Mouse (Mus musculus) adrenal gland, postnatal 25 days (tissue): ENCODE results near the gene Olfr1385. TPM values are rescaled to one million over a fixed set of nuclear protein-coding genes. Genes with fewer than 3 reads are reported as not detected.
"Not testable (repeated sequence)": the region's sequence is repeated elsewhere in the genome, so short reads cannot be mapped to it uniquely, and the experiment has no call there.

Experiments used
- DNase-seq: peaks from one replicate; pipeline ENCODE4 v3.0.0; 2021; ENCODE audit warnings: mixed read lengths
- long read RNA-seq: library from polyadenylated mRNA; stranded (forward); transcript quantifications from one replicate; pipeline ENCODE4 v2.0.0, GENCODE M21; 2021
- total RNA-seq: library from RNA; stranded (reverse); gene quantifications from 2 replicates; pipeline ENCODE4 v1.2.3, GENCODE M21; 2021

Olfr1385 gene
- total RNA-seq: not detected in 2 replicates
- long read RNA-seq: 0 reads

DNA sequence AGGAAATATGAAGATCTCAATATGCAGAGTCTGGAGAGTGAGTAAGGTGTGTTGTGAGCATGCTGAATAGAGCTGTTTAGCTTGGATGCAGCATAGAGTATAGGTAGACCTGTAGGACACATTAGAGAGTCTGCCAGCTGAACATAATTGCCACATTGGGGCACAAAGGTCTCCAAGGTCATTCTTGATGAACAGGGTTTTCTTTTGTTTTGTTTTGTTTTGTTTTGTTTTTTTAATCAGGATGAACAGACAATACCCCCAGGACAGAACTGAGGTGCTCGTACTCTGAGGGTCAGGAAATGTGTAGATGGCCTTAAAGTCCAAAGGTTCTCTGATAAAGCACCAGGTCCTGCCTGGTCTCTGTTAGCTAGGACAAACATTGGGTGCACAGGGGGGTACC lies at the start of gene Olfr1385:
Olfr1385 (plus strand) TSS at position 301 of the 400 bp plus-strand sequence.
- not testable (repeated sequence) for DNase-seq

DNA sequence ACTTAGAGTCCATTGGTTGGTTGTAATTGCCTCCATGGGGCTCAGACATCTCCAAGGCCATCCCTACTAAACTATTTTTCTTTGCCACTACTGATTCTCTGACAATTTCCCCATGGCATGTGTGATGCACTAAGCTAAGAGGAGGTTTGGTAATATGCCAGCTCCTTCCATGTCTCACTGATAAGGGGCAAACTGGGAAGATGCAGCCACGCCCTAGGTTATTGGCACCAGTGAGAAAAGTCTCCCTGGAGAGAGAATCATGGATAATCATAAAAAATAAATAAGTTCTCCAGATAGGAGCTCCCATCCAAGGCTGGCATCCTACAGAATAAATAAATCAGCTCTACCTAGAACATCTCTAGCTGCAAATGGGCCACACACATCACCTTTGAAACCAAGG lies 33.8 kb upstream of the Olfr1385 start, which contains the start of gene Olfr1387:
Olfr1387 (plus strand) TSS at position 301 of the 400 bp plus-strand sequence.
- DNase-seq: no peak

DNA sequence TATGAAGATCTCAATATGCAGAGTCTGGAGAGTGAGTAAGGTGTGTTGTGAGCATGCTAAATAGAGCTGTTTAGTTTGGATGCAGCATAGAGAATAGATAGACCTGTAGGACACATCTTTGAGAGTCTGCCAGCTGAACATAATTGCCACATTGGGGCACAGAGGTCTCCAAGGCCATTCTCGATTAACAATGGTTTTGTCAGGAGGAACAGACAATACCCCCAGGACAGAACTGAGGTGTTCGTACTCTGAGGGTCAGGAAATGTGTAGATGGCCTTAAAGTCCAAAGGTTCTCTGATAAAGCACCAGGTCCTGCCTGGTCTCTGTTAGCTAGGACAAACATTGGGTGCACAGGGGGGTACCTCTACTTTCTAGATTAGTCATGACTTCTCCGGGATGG lies 24.1 kb upstream of the Olfr1385 start, which contains the start of gene Olfr1386:
Olfr1386 (plus strand) TSS at position 301 of the 400 bp plus-strand sequence.
- not testable (repeated sequence) for DNase-seq

DNA sequence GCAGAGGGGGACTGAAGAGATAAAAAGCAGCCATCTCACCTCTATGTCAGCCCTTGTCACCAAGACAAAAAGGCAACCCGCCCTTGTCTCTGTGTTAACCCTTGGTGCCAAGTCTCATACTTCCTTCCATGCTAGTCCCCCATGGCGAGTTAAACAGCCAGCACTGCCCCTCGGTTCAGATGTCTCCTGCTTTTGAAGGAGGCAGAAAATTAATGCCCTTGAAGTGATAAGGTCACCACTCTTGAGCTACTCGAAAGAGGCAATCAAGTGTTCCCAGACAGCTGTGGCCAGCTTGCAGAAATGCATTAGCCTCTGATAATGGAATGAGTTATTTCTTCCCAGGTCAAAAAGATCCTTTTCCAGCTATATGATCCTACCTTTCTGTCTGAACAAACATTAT lies 2.9 kb upstream of the Olfr1385 start:
- DNase-seq: no peak

DNA sequence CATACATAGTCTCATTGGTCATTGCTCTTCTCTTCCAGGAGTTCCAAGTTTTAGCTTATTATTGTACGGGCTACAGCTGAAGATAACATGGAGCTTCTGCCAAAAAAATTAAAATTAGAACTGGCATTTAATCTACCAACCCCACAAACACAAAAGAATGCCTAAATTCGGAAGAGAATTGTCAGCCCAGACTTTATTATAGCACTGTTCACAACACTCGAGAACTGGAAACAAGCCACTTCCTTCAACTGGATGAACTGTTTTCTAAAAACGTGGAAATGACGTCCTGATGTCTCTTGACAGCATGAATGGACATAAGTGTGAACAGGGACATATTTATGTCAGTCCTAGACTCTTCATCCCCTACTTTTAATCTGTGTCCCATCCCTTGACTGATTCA lies 29.2 kb downstream of the Olfr1385 start:
- DNase-seq: no peak

DNA sequence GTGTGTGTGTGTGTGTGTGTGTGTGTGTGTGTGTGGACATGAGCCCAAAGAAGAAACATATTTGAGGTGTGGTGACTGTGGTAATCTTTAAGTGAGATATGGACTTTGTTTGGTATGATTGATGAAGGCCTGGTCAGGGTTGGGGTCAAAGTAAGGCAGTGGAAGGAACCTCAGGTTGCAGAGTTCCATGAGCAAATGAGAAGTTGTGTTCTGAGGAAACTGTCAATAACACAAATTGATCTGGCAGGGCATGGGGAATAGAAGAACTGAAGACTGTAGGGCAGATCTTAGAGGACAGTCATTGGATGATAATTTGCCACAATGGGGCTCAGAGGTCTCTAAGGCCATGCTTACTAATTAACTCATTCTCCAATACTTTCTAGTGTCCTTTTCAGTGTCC lies 30.5 kb downstream of the Olfr1385 start, which contains the start of gene Olfr1383:
Olfr1383 (plus strand) TSS at position 301 of the 400 bp plus-strand sequence.
- DNase-seq: no peak

DNA sequence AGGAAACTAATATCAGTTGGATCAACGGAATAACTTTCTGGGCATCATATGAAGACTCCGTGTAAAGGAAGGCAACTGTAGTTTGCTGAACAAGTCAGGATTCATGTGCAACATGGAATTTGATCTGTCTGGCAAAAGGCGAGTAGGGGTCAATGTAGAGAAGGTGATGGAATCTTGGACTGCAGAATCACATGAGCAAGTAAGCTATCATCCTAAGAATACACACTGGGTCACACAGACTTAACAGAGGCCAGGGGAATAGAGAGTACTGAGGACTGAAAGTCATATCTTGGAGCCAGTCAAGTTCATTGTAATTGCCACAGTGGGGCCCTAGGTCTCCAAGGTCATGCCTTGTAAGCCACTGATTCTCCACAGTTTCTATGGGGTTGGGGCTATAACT lies 39.1 kb downstream of the Olfr1385 start, which contains the start of gene Olfr1382:
Olfr1382 (plus strand) TSS at position 301 of the 400 bp plus-strand sequence.
- DNase-seq: no peak

DNA sequence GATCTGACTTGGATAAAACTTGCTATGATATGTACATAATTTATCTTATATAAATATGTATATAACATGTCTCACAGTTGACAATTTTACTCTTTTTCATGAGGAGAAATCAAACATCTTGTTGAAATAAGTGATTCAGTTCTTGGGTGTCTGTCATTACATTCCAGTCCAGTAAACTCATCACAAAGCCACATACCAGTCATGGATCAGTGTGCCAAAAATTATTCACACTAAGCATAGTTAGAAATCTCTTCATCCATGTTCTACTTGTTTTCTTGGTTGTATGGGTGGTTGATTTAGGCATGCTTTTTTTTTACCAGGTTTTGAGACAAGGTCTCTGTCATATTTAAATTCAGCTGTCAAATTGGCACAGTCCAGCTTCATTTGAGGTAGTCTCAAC lies 43.9 kb downstream of the Olfr1385 start:
- no peak for DNase-seq

DNA sequence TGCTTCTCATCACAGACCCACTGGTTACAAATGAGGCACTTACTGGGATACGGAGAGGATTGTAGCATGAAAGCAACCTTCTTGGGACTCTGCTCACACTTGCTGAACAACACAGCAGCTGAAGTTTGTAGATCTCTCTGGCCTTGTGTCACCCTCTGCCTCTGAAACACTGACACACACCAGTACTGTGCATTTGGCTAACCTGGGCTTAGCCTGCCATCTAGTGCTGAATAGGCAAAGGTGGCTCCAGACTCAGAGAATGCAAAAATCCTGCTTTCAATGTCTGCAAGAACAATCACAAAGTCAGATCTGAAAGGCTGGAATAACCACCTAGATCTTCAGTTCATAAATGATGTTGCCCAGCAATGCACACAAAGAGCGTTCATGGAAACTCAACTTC lies 47.8 kb downstream of the Olfr1385 start:
- not testable (repeated sequence) for DNase-seq

DNA sequence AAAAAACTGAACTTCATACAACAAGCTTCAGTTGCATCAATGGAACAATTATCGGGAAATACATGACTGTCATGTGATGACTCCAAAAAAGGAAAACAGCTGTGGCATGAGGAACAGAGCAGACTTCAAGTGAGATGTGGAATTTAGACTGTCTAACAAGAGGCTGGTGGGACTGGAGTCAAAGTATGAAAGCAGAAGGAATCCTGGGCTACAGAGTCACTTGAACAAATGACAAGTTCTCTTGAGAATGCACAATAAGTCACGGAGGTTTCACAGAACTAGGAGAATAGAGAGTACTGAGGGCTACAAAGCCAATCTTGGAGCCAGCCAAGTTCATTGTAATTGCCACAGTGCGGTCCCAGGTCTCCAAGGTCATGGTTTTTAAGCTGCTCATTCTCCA lies 54.3 kb downstream of the Olfr1385 start, which contains the start of gene Olfr1381:
Olfr1381 (plus strand) TSS at position 301 of the 400 bp plus-strand sequence.
- not testable (repeated sequence) for DNase-seq

Other genes starting within 250 kb of the Olfr1385 start
- 94.2 and 116 TPM in 2 replicates for gene Mgat1, start 244.9 kb upstream of the Olfr1385 start, total RNA-seq
- not detected in 2 replicates for gene Olfr1393, start 210.8 kb upstream of the Olfr1385 start, total RNA-seq
- gene Olfr1392, start 203.8 kb upstream of the Olfr1385 start, total RNA-seq: not detected in 2 replicates
- not detected in 2 replicates for gene Olfr10, start 184.3 kb upstream of the Olfr1385 start, total RNA-seq
- gene Olfr1391, start 166.3 kb upstream of the Olfr1385 start, total RNA-seq: not detected in 2 replicates
- gene Olfr1390, start 153.9 kb upstream of the Olfr1385 start, total RNA-seq: not detected in 2 replicates
- not detected in 2 replicates for gene Olfr1389, start 66.0 kb upstream of the Olfr1385 start, total RNA-seq
- 0.09 TPM in 1 of 2 replicates, not detected in the other for gene Olfr1388, start 52.4 kb upstream of the Olfr1385 start, total RNA-seq
- gene Olfr1387, start 33.7 kb upstream of the Olfr1385 start, total RNA-seq: not detected in 2 replicates
- gene Olfr1386, start 24.0 kb upstream of the Olfr1385 start, total RNA-seq: not detected in 2 replicates
- not detected in 2 replicates for gene Olfr1384, start 17.7 kb downstream of the Olfr1385 start, total RNA-seq
- 1.9 TPM in 1 of 2 replicates, not detected in the other for gene Olfr1383, start 30.6 kb downstream of the Olfr1385 start, total RNA-seq
- not detected in 2 replicates for gene Olfr1382, start 39.2 kb downstream of the Olfr1385 start, total RNA-seq
- not detected in 2 replicates for gene Olfr1381, start 54.4 kb downstream of the Olfr1385 start, total RNA-seq
- not detected in 2 replicates for gene Olfr1380, start 67.8 kb downstream of the Olfr1385 start, total RNA-seq
- gene Flt4, start 120.2 kb downstream of the Olfr1385 start, total RNA-seq: 15.3 and 20.1 TPM in 2 replicates
- not detected in 2 replicates for gene Scgb3a1, start 174.5 kb downstream of the Olfr1385 start, total RNA-seq
- gene Cnot6, start 223.7 kb downstream of the Olfr1385 start, total RNA-seq: 53.0 and 58.6 TPM in 2 replicates